Mouse (Mus musculus) liver, adult 2 months (tissue): ENCODE measurements around the gene 9330159F19Rik.

Experiments used
- CTCF ChIP-seq: fragments of 200-500 bp; IDR thresholded peaks from 2 replicates; pipeline ENCODE4 v1.5.1; 2011; ENCODE audit warnings: low read depth, low read length, control low read depth
- POLR2A ChIP-seq: fragments of 200-500 bp; IDR thresholded peaks from 2 replicates; pipeline ENCODE4 v1.6.1; 2011; ENCODE audit warnings: low read length, control low read depth; ENCODE audit not compliant: insufficient read depth; ENCODE audit errors: extremely low read depth

GRCm38 (mm10) chr10:29193769-29194168 is 17.6 kb upstream of the 9330159F19Rik start:
- TF ChIP-seq POLR2A, result no peak
- TF ChIP-seq CTCF, result no peak
